Mouse (Mus musculus) spleen, adult 2 months (tissue): ENCODE measurements around the gene Speer4f1.

Experiments used
- CTCF ChIP-seq: fragments of 200-500 bp; IDR thresholded peaks from 2 replicates; pipeline ENCODE4 v1.5.1; 2011; ENCODE audit warnings: mild to moderate bottlenecking, inconsistent platforms; ENCODE audit not compliant: insufficient read depth, insufficient read length, insufficient replicate concordance; ENCODE audit errors: extremely low read depth
- POLR2A ChIP-seq: fragments of 200-500 bp; IDR thresholded peaks from 2 replicates; pipeline ENCODE4 v1.6.1; 2011; ENCODE audit warnings: low read depth, low read length, inconsistent platforms

DNA sequence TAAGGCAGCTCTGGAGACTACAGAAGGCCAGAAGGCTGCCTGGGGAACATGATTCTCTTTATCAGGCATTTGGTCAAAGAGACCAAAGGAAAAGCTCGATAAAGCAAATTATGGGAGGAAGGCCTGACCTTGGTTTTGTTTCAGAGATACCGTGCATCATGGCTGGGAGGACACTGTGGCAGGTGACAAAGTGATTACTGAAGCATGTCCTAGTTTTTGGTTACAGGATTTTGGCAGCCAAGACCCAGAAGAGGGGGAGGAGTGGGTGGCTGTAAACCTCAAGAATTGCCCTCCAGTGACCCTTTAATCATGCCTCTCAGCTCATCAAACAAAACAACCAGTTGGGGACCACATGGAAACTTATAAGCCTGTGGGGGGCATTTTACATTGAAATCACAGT lies 39.7 kb upstream of the Speer4f1 start:
- TF ChIP-seq POLR2A (no peak), CTCF (no peak)
